33 mouse cellular contexts compared by ENCODE assay signal in genomic region chr9:101002841-101003240, GRCm38 (mm10).
"Had no signal": no experiment of that assay in that cellular context is flagged by ENCODE, and none has a peak within 500 bp of the region (broad histone marks: within the 10 kb centered on the region; RNA-seq: fewer than 3 reads in every experiment).

No protein-coding gene starts in this region.

- ATAC-seq: hindbrain, embryonic 16.5 days; hindbrain, postnatal 0 days; inflammation-experienced regulatory T-cells, adult 6 months; intestine, embryonic 15.5 days; intestine, embryonic 16.5 days; intestine, postnatal 0 days had no signal

- H3K9me3 ChIP-seq: heart, embryonic 15.5 days; hindbrain, embryonic 13.5 days; hindbrain, embryonic 15.5 days; intestine, embryonic 15.5 days; kidney, embryonic 15.5 days had no signal

- H3K4me2 ChIP-seq: heart, embryonic 11.5 days; heart, embryonic 12.5 days; heart, embryonic 13.5 days; heart, embryonic 15.5 days; hindbrain, embryonic 12.5 days; hindbrain, embryonic 13.5 days; hindbrain, embryonic 14.5 days; hindbrain, embryonic 15.5 days; intestine, embryonic 15.5 days; kidney, embryonic 15.5 days had no signal

- H3K27me3 ChIP-seq: heart, embryonic 12.5 days; heart, embryonic 13.5 days; heart, embryonic 15.5 days; hindbrain, embryonic 12.5 days; hindbrain, embryonic 13.5 days; hindbrain, embryonic 15.5 days; intestine, embryonic 15.5 days; kidney, embryonic 15.5 days had no signal

- H3K27ac ChIP-seq: heart, embryonic 13.5 days; heart, embryonic 15.5 days; hindbrain, embryonic 10.5 days; hindbrain, embryonic 12.5 days; hindbrain, embryonic 13.5 days; hindbrain, embryonic 14.5 days; hindbrain, embryonic 15.5 days; hindbrain, postnatal 0 days; intestine, embryonic 15.5 days; kidney, embryonic 15.5 days; kidney, postnatal 0 days; layer of hippocampus, adult 2 months; left cerebral cortex, adult 2 months had no signal

- DNase-seq: heart, postnatal 14 days; heart, postnatal 36 days; heart, postnatal 4 days; kidney, adult 11 months; kidney, adult 18-20 months; kidney, adult 2 months; kidney, adult 8-10 months; kidney, adult 9 months; kidney, postnatal 10 days; kidney, postnatal 14 days; kidney, postnatal 25 days; kidney, postnatal 4 days; layer of hippocampus, adult 9-11 months; layer of hippocampus, postnatal 36 days had no signal

- H3K4me1 ChIP-seq: heart, embryonic 12.5 days; heart, embryonic 13.5 days; heart, embryonic 15.5 days; hindbrain, embryonic 10.5 days; hindbrain, embryonic 12.5 days; hindbrain, embryonic 13.5 days; hindbrain, embryonic 15.5 days had no signal

- H3K4me3 ChIP-seq: heart, embryonic 12.5 days; heart, embryonic 13.5 days; heart, embryonic 15.5 days; hindbrain, embryonic 10.5 days; hindbrain, embryonic 12.5 days; hindbrain, embryonic 13.5 days; hindbrain, embryonic 15.5 days; intestine, embryonic 15.5 days; kidney, embryonic 15.5 days; layer of hippocampus, adult 2 months; left cerebral cortex, adult 2 months had no signal

- H3K9ac ChIP-seq: heart, embryonic 12.5 days; heart, embryonic 13.5 days; heart, embryonic 15.5 days; hindbrain, embryonic 12.5 days; hindbrain, embryonic 13.5 days; hindbrain, embryonic 14.5 days; hindbrain, embryonic 15.5 days; intestine, embryonic 15.5 days; kidney, embryonic 15.5 days had no signal
